Mouse (Mus musculus): ENCODE measurements around the gene Dnajc8.
A peak's percentile ranks its signal among the peaks of the same experiment; 100 is the strongest.

DNA sequence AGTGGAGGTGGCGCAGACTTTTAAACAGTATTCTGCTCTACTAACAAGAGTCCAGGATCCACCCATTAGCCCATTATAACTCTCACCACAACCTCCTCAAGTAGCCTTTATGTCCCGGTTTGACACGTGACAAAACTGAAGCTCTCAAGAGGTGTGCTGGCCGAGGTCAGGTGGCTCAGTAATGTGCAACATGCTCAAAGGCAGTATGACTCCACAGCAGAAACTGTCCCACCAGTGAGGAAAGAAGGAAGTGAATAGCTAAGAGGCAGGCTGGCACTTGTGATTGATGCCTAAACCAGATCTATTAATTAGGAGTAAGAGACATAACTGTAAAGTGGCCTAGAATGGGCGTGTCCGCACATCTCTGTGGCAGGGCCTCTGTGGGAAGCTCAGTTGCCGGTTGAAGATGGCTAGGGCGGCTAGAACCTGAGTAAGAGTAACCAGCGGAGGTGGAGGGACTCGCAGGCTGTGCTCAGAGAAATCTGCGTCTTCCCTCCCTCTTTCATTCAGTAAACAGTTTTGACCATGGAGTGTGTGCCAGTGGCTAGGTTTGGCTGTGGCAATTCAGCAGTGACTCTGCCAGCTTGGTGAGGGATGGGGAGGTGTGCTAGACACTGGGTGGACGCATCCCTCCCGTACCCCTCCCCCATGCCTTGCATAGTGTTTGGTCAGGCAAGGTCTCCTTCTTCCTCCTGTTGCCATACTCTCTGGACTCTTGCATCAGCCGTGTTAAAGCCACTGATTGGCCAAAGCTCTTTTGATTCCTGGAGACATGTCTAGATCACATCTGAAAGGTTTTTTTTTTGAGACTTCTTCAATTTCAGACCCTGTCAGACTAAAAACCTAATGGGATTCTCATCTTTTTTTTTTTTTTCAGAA is 21.7 kb upstream of the Dnajc8 start:
- peak; percentile 28; the same call in 1 of the 2 replicates for TF ChIP-seq ZNF384 (IDR thresholded peaks at IDR 0.05; ENCODE audit: low read depth, low read length)
- TF ChIP-seq MAFK (IDR thresholded peaks at IDR 0.05; ENCODE audit: insufficient read depth, low read depth, low read length): no peak
- TF ChIP-seq HCFC1 (IDR thresholded peaks at IDR 0.05; ENCODE audit: borderline replicate concordance, insufficient read depth, low read length): no peak

Data from ES-E14 (cell line).